Mouse (Mus musculus) bone marrow, adult 2 months (tissue): ENCODE measurements at regions not wholly inside any gene's neighbourhood (a gene's known extent, or its start where the extent isn't known, plus 50 kb on each side); places are given as distances from the start of the nearest gene placed in this dataset.

Source experiments
- H3K27ac ChIP-seq: fragments of 200-500 bp; 2 replicates; pipeline ENCODE4 v1.5.1; 2012; ENCODE audit warnings: low read depth, mild to moderate bottlenecking, control low read depth, inconsistent platforms, low read length; ENCODE audit not compliant: control insufficient read depth, poor library complexity, insufficient read depth
- H3K4me1 ChIP-seq: fragments of 200-500 bp; 2 replicates; pipeline ENCODE4 v1.6.1; 2011; ENCODE audit warnings: low read length; ENCODE audit not compliant: control insufficient read depth, insufficient read depth
- H3K4me3 ChIP-seq: fragments of 200-500 bp; replicated peaks from 2 replicates; pipeline ENCODE3; 2011; ENCODE audit warnings: mild to moderate bottlenecking, low read depth, low read length, control low read depth; ENCODE audit not compliant: control insufficient read depth
- CTCF ChIP-seq: fragments of 200-500 bp; IDR thresholded peaks from 2 replicates; pipeline ENCODE4 v1.5.1; 2011; ENCODE audit warnings: low read length, control low read depth; ENCODE audit not compliant: control insufficient read depth, insufficient read depth
- POLR2A ChIP-seq: fragments of 200-500 bp; IDR thresholded peaks from 2 replicates; pipeline ENCODE4 v1.6.1; 2011; ENCODE audit warnings: low read depth, mild to moderate bottlenecking, control low read depth, low read length, borderline replicate concordance; ENCODE audit not compliant: control insufficient read depth
- WGBS: fragments of 180-500 bp; shearing (Covaris S2); methylation state at CpG from one replicate; pipeline ENCODE4 v1.1.7; 2018; 5-methylcytosine and 5-hydroxymethylcytosine counted together

DNA sequence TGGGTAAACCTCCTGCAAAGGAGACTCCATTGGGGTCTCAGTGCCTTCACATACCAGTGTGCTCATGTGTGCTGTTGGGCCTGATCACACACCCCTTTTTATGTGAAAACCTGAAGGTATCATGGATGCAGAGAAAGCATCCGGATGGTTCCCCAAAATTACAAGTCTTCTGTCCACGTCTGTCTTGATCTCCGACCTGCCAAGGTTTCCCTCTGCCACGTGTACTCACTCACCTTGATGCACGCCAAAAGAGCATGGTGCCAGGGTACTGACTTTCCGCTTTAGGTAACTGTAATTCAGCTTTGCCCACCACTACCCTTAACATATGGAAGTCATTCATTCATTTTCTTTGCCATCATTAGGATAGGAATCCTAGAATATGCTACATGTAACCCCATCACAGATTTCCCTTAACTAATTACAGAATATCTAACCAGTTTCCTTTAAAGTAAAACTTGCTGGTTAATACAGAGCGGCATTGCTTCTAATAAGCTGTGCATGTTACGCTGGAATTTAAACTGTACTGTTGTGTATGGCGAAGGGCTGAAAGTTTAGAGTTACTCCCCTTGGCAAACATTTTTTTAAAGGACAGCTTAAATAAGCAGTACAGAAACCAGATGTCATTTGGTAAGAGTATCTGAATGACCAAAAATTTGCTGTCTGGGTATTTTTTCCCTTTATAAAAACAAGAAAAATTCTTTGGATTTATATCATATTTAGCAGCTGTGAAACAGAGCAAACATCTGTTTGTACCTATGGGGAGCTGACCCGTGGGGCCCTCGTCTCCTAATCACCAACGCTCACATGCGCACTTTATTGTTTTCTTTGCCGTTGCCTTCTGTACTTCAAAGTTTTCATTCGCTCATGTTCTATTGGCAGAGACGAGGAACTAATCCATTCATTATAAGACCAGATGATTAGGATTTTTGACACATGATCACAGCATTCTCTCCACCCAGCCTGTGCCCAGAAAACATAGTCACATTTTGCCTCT lies 131.4 kb upstream of the Gm15217 start:
- TF ChIP-seq CTCF (no peak), POLR2A (no peak)
- 83% methylated on average over 16 of the region's 16 CpGs for WGBS
- Histone ChIP-seq H3K4me1 (no peaks in the 10 kb centered on the region), H3K4me3 (no peak overlapping the region), H3K27ac (no peak overlapping the region)

- no peak overlapping the region for H3K27ac ChIP-seq
- TF ChIP-seq POLR2A = no peak
- TF ChIP-seq CTCF = no peak
Observed at GRCm38 (mm10) chr14:46249141-46249540, 130.1 kb upstream of the Gm15217 start.

DNA sequence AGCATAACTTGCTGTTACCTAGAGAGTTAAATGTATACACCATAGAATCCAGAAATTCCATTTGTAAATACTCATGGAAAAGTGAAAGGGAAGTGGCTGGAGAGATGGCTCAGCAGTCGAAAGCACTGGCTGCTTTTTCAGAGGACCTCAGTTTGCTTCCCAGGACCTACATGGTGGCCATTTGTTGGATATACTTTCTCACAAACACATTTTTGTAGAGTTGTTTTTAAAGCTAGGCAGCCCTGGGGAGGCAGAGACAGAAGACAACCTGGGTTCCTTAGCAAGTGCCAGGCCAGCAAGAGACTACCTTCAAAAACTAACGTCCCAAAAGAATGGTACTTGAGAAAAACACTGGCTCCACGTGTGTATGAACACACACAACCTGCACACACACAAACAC lies 124.0 kb upstream of the Gm15217 start:
- Histone ChIP-seq H3K4me3 (no peak overlapping the region), H3K27ac (no peak overlapping the region), H3K4me1 (no peaks in the 10 kb centered on the region)
- TF ChIP-seq CTCF = no peak
- TF ChIP-seq POLR2A = no peak
- WGBS = 65% methylated on average over 3 of the region's 3 CpGs

More at GRCm38 (mm10) chr14:46249141-46249540, 130.1 kb upstream of the Gm15217 start:
- Histone ChIP-seq H3K4me1 (no peaks in the 10 kb centered on the region), H3K4me3 (no peak overlapping the region)
- WGBS = 54% methylated on average over 3 of the region's 3 CpGs

GRCm38 (mm10) chr14:46256336-46256735 lies 122.9 kb upstream of the Gm15217 start:
- H3K27ac ChIP-seq = no peak overlapping the region
- 63% methylated on average over 1 of the region's 1 CpGs for WGBS
- TF ChIP-seq POLR2A (no peak), CTCF (no peak)

GRCm38 (mm10) chr14:46257311-46257710 lies 121.9 kb upstream of the Gm15217 start:
- no peak overlapping the region for H3K27ac ChIP-seq
- 83% methylated on average over 4 of the region's 4 CpGs for WGBS
- TF ChIP-seq POLR2A = no peak
- TF ChIP-seq CTCF = no peak

More at GRCm38 (mm10) chr14:46256336-46256735, 122.9 kb upstream of the Gm15217 start:
- H3K4me1 ChIP-seq = no peaks in the 10 kb centered on the region
- no peak overlapping the region for H3K4me3 ChIP-seq

DNA sequence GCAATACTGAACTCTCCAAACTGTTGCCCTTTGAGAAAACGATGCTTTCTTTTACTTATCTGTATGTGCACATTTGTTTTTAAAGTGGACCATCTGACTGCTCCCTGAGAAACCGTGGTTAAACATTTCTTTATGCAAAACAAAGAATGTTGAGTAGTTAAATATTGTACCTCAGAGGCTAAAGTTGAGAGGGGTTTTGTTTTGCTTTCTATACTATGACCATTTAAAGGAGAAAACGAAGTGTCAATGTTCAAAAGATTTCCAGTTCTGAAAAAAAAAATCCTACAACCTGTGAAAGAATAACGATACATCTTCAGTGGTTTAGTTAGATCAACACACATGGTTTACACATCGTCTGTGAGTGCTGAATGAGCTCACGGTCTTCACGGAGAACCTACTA lies 120.7 kb upstream of the Gm15217 start:
- TF ChIP-seq CTCF (no peak), POLR2A (no peak)
- H3K27ac ChIP-seq = no peak overlapping the region

More at GRCm38 (mm10) chr14:46257311-46257710, 121.9 kb upstream of the Gm15217 start:
- Histone ChIP-seq H3K4me1 (no peaks in the 10 kb centered on the region), H3K4me3 (no peak overlapping the region)

GRCm38 (mm10) chr14:46260291-46260980 lies 118.8 kb upstream of the Gm15217 start:
- H3K27ac ChIP-seq = no peak overlapping the region
- H3K4me3 ChIP-seq = no peak overlapping the region
- 72% methylated on average over 4 of the region's 4 CpGs for WGBS
- H3K4me1 ChIP-seq = no peaks in the 10 kb centered on the region
- TF ChIP-seq POLR2A (no peak), CTCF (no peak)

More for the DNA sequence above, 120.7 kb upstream of the Gm15217 start:
- H3K4me3 ChIP-seq = no peak overlapping the region
- 75% methylated on average over 7 of the region's 7 CpGs for WGBS
- no peaks in the 10 kb centered on the region for H3K4me1 ChIP-seq

DNA sequence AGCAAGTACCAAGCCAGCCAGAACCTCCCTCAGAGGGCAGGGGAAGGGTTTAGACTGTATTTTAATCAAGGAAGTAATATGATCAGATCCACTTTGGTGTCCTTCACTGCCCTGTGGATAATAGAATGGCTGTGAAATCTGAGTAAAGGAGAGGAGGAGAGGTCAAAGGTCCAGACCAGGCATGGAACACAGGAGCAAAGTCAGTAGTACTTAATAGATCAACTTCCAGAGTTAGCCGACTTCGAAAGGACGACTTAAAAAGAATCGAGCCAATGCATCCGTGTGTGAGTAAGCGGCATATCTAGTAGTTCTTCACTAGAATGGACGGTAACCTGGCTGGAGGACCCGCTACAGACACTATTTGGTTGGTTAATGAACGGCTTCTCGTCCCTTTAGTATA lies 103.8 kb upstream of the Gm15217 start:
- TF ChIP-seq CTCF (no peak), POLR2A (no peak)
- H3K4me1 ChIP-seq = no peaks in the 10 kb centered on the region
- 81% methylated on average over 10 of the region's 10 CpGs for WGBS
- no peak overlapping the region for H3K4me3 ChIP-seq
- no peak overlapping the region for H3K27ac ChIP-seq
